Mouse (Mus musculus): Measurements from ENCODE around the gene Eif3b. TPM values are rescaled to one million over a fixed set of nuclear protein-coding genes. Genes with fewer than 3 reads are reported as not detected.
A peak's percentile ranks its signal among the peaks of the same experiment; 100 is the strongest.

Gene Eif3b
- 101 and 120 TPM in 2 replicates for polyA plus RNA-seq (2015; fragmentation: Nextera tagmentation; extraction: Ambion mirVana)

- DNase-seq (peak; percentile 84), ATAC-seq (ENCODE audit: low read depth) (peak; percentile 87)
- H3K4me2 ChIP-seq = peak within 1 kb of the TSS; percentile 93
- no peaks in the 10 kb centered on the region for H3K27me3 ChIP-seq
- peaks cover 23% of the 10 kb centered on the region for H3K36me3 ChIP-seq
- peak within 1 kb of the TSS; percentile 95 for H3K9ac ChIP-seq
- under 1% methylated on average over 65 of the region's 65 CpGs for whole genome bisulfite sequencing (ENCODE audit: insufficient replicate concordance)
- H3K9me3 ChIP-seq (replicated peaks) = no peaks in the 10 kb centered on the region
- H3K4me1 ChIP-seq (replicated peaks) = peaks cover 39% of the 10 kb centered on the region
- peak within 1 kb of the TSS; percentile 79 for H3K4me3 ChIP-seq (replicated peaks)
- peak within 1 kb of the TSS; percentile 89 for H3K27ac ChIP-seq
Measured at GRCm38 (mm10) chr5:140418489-140419441, at the start of gene Eif3b. TSS of gene Eif3b (plus strand) at chr5:140419328.

GRCm38 (mm10) chr5:140369466-140369865, 49.7 kb upstream of the Eif3b start:
- ATAC-seq (ENCODE audit: low read depth) (peak; percentile 15; the same call in 1 of the 2 replicates), DNase-seq (no peak)
- 64% methylated on average over 2 of the region's 2 CpGs for WGBS (ENCODE audit: insufficient replicate concordance)
- Histone ChIP-seq H3K9ac (no peak overlapping the region), H3K4me1 (replicated peaks) (peaks cover 48% of the 10 kb centered on the region), H3K36me3 (no peaks in the 10 kb centered on the region; the same call in 1 of the 2 replicates), H3K27ac (peak overlapping the region; percentile 64), H3K4me3 (replicated peaks) (no peak overlapping the region), H3K27me3 (no peaks in the 10 kb centered on the region), H3K4me2 (no peak overlapping the region), H3K9me3 (replicated peaks) (no peaks in the 10 kb centered on the region)

GRCm38 (mm10) chr5:140370446-140371254, 48.5 kb upstream of the Eif3b start:
- H3K4me1 ChIP-seq (replicated peaks) = peaks cover 51% of the 10 kb centered on the region
- H3K4me3 ChIP-seq (replicated peaks) = no peak overlapping the region
- no peak overlapping the region for H3K4me2 ChIP-seq
- H3K9ac ChIP-seq = no peak overlapping the region
- no peaks in the 10 kb centered on the region for H3K27me3 ChIP-seq
- DNase-seq (no peak), ATAC-seq (ENCODE audit: low read depth) (peak; percentile 48)
- no peaks in the 10 kb centered on the region; the same call in 1 of the 2 replicates for H3K36me3 ChIP-seq
- H3K9me3 ChIP-seq (replicated peaks) = no peaks in the 10 kb centered on the region
- H3K27ac ChIP-seq = peak overlapping the region; percentile 5
- 36% methylated on average over 6 of the region's 6 CpGs for WGBS (ENCODE audit: insufficient replicate concordance)

- no peak overlapping the region for H3K9ac ChIP-seq
- DNase-seq (no peak), ATAC-seq (ENCODE audit: low read depth) (no peak)
- no peak overlapping the region for H3K4me2 ChIP-seq
- no peak overlapping the region for H3K4me3 ChIP-seq (replicated peaks)
- H3K27me3 ChIP-seq = no peaks in the 10 kb centered on the region
- no peaks in the 10 kb centered on the region for H3K9me3 ChIP-seq (replicated peaks)
- peaks cover 51% of the 10 kb centered on the region for H3K4me1 ChIP-seq (replicated peaks)
- 78% methylated on average over 3 of the region's 3 CpGs for WGBS (ENCODE audit: insufficient replicate concordance)
- no peak overlapping the region for H3K27ac ChIP-seq
- no peaks in the 10 kb centered on the region for H3K36me3 ChIP-seq
Measured at GRCm38 (mm10) chr5:140371671-140372070, 47.5 kb upstream of the Eif3b start.

- no peaks in the 10 kb centered on the region for H3K9me3 ChIP-seq (replicated peaks)
Measured at GRCm38 (mm10) chr5:140373711-140374110, 45.4 kb upstream of the Eif3b start.

GRCm38 (mm10) chr5:140374226-140374625, 44.9 kb upstream of the Eif3b start:
- no peak overlapping the region for H3K9ac ChIP-seq
- H3K27me3 ChIP-seq = no peaks in the 10 kb centered on the region
- H3K4me3 ChIP-seq (replicated peaks) = no peak overlapping the region
- H3K27ac ChIP-seq = no peak overlapping the region
- no peaks in the 10 kb centered on the region for H3K36me3 ChIP-seq
- no peaks in the 10 kb centered on the region for H3K9me3 ChIP-seq (replicated peaks)
- 62% methylated on average over 3 of the region's 3 CpGs for WGBS (ENCODE audit: insufficient replicate concordance)
- no peak for DNase-seq
- ATAC-seq (ENCODE audit: low read depth) = no peak
- H3K4me1 ChIP-seq (replicated peaks) = peaks cover 42% of the 10 kb centered on the region
- H3K4me2 ChIP-seq = no peak overlapping the region

More at GRCm38 (mm10) chr5:140373711-140374110, 45.4 kb upstream of the Eif3b start:
- Histone ChIP-seq H3K27me3 (no peaks in the 10 kb centered on the region), H3K4me2 (no peak overlapping the region), H3K27ac (no peak overlapping the region), H3K9ac (no peak overlapping the region), H3K4me3 (replicated peaks) (no peak overlapping the region), H3K4me1 (replicated peaks) (peaks cover 44% of the 10 kb centered on the region), H3K36me3 (no peaks in the 10 kb centered on the region)
- DNase-seq = no peak
- 49% methylated on average over 2 of the region's 2 CpGs for WGBS (ENCODE audit: insufficient replicate concordance)
- no peak for ATAC-seq (ENCODE audit: low read depth)

GRCm38 (mm10) chr5:140375249-140375829, 43.8 kb upstream of the Eif3b start:
- no peaks in the 10 kb centered on the region for H3K36me3 ChIP-seq
- WGBS (ENCODE audit: insufficient replicate concordance) = 69% methylated on average over 4 of the region's 4 CpGs
- no peaks in the 10 kb centered on the region for H3K9me3 ChIP-seq (replicated peaks)
- no peak for ATAC-seq (ENCODE audit: low read depth)
- no peak for DNase-seq
- no peak overlapping the region for H3K4me2 ChIP-seq
- H3K9ac ChIP-seq = no peak overlapping the region
- no peak overlapping the region for H3K4me3 ChIP-seq (replicated peaks)
- H3K27me3 ChIP-seq = no peaks in the 10 kb centered on the region
- H3K27ac ChIP-seq = no peak overlapping the region
- peaks cover 35% of the 10 kb centered on the region for H3K4me1 ChIP-seq (replicated peaks)

- Histone ChIP-seq H3K4me2 (no peak overlapping the region), H3K4me1 (replicated peaks) (peaks cover 33% of the 10 kb centered on the region), H3K36me3 (no peaks in the 10 kb centered on the region), H3K9ac (no peak overlapping the region), H3K27me3 (no peaks in the 10 kb centered on the region), H3K9me3 (replicated peaks) (no peaks in the 10 kb centered on the region), H3K27ac (no peak overlapping the region), H3K4me3 (replicated peaks) (no peak overlapping the region)
- ATAC-seq (ENCODE audit: low read depth) (no peak), DNase-seq (no peak)
- WGBS (ENCODE audit: insufficient replicate concordance) = 63% methylated on average over 6 of the region's 6 CpGs
Measured at GRCm38 (mm10) chr5:140378121-140378853, 40.8 kb upstream of the Eif3b start.

- WGBS (ENCODE audit: insufficient replicate concordance) = 29% methylated on average over 6 of the region's 6 CpGs
- no peak overlapping the region for H3K9ac ChIP-seq
- ATAC-seq (ENCODE audit: low read depth) (no peak), DNase-seq (no peak)
- no peak overlapping the region for H3K4me3 ChIP-seq (replicated peaks)
- H3K27me3 ChIP-seq = no peaks in the 10 kb centered on the region
- H3K27ac ChIP-seq = no peak overlapping the region
- H3K9me3 ChIP-seq (replicated peaks) = no peaks in the 10 kb centered on the region
- H3K4me2 ChIP-seq = no peak overlapping the region
- peaks cover 38% of the 10 kb centered on the region for H3K4me1 ChIP-seq (replicated peaks)
- no peaks in the 10 kb centered on the region for H3K36me3 ChIP-seq
Measured at GRCm38 (mm10) chr5:140379299-140379698, 39.8 kb upstream of the Eif3b start.

- no peak for DNase-seq
- 79% methylated on average over 7 of the region's 7 CpGs for WGBS (ENCODE audit: insufficient replicate concordance)
- no peak for ATAC-seq (ENCODE audit: low read depth)
Measured at GRCm38 (mm10) chr5:140381156-140381555, 38.0 kb upstream of the Eif3b start.

More at GRCm38 (mm10) chr5:140381156-140381555, 38.0 kb upstream of the Eif3b start:
- H3K27me3 ChIP-seq = no peaks in the 10 kb centered on the region
- H3K4me3 ChIP-seq (replicated peaks) = no peak overlapping the region
- peaks cover 39% of the 10 kb centered on the region for H3K4me1 ChIP-seq (replicated peaks)
- H3K9me3 ChIP-seq (replicated peaks) = no peaks in the 10 kb centered on the region
- H3K9ac ChIP-seq = no peak overlapping the region
- H3K27ac ChIP-seq = no peak overlapping the region
- no peak overlapping the region for H3K4me2 ChIP-seq
- H3K36me3 ChIP-seq = no peaks in the 10 kb centered on the region

All from liver, embryonic 13.5 days (tissue).